Mouse (Mus musculus) midbrain, embryonic 12.5 days (tissue): ENCODE data around the gene Umps. TPM values are rescaled to one million over a fixed set of nuclear protein-coding genes. Genes with fewer than 3 reads are reported as not detected.

Experiments used
- ATAC-seq: fragments of 200-750 bp; cut with Nextera tagmentation; 2 replicates; pipeline ENCODE4 v1.8.0; 2017; ENCODE audit warnings: low read depth, moderate TSS enrichment, moderate library complexity; ENCODE audit not compliant: low FRiP score
- H3K27ac ChIP-seq: fragments of 300-500 bp; sonication (generic); replicated peaks from 2 replicates; pipeline ENCODE4 v1.5.1; 2016; ENCODE audit warnings: mild to moderate bottlenecking
- H3K27me3 ChIP-seq: fragments of 300-500 bp; sonication (generic); 2 replicates; pipeline ENCODE4 v1.6.1; 2016; ENCODE audit warnings: mild to moderate bottlenecking
- H3K36me3 ChIP-seq: fragments of 300-500 bp; sonication (generic); 2 replicates; pipeline ENCODE4 v1.6.1; 2016
- H3K4me1 ChIP-seq: fragments of 300-500 bp; sonication (generic); 2 replicates; pipeline ENCODE4 v1.6.1; 2016
- H3K4me2 ChIP-seq: fragments of 300-500 bp; sonication (generic); replicated peaks from 2 replicates; pipeline ENCODE4 v1.6.1; 2016; ENCODE audit warnings: mild to moderate bottlenecking, moderate library complexity
- H3K4me3 ChIP-seq: fragments of 300-500 bp; sonication (generic); 2 replicates; pipeline ENCODE4 v1.5.1; 2016; ENCODE audit warnings: mild to moderate bottlenecking
- H3K9ac ChIP-seq: fragments of 300-500 bp; sonication (generic); replicated peaks from 2 replicates; pipeline ENCODE4 v1.6.1; 2016; ENCODE audit warnings: mild to moderate bottlenecking, moderate library complexity
- H3K9me3 ChIP-seq: fragments of 300-500 bp; sonication (generic); 2 replicates; pipeline ENCODE4 v1.6.1; 2016; ENCODE audit warnings: mild to moderate bottlenecking
- WGBS: fragments of 180-500 bp; shearing (Covaris S2); methylation state at CpG from one replicate; pipeline ENCODE4 v1.1.7; 2016; 5-methylcytosine and 5-hydroxymethylcytosine counted together
- polyA plus RNA-seq: library from polyadenylated mRNA; unstranded; fragments of >200 nt; fragmentation: Nextera tagmentation; extraction: Ambion mirVana; gene quantifications from 2 replicates; pipeline ENCODE4 v1.2.1, GENCODE M21; 2016

Umps gene
- 46.8 and 47.0 TPM in 2 replicates for polyA plus RNA-seq

- H3K4me3 ChIP-seq: peak within 1 kb of the TSS; percentile 84
- peaks cover 15% of the 10 kb centered on the region for H3K36me3 ChIP-seq
- peak; percentile 96 for ATAC-seq
Observed at GRCm38 (mm10) chr16:33966538-33967282, at the start of gene Umps. Umps (minus strand) TSS chr16:33967038.

GRCm38 (mm10) chr16:34011991-34012845, 45.4 kb upstream of the Umps start:
- no peak for ATAC-seq
- 94% methylated on average over 20 of the region's 20 CpGs for WGBS

More at GRCm38 (mm10) chr16:33966538-33967282, at the start of gene Umps:
- H3K4me2 ChIP-seq: peak within 1 kb of the TSS; percentile 87
- 0 out of 2 replicates have a peak within 1 kb of the TSS, but pooled peaks have one; percentile 46 for H3K27ac ChIP-seq
- H3K9me3 ChIP-seq: no peaks in the 10 kb centered on the region
- H3K4me1 ChIP-seq: peaks cover 12% of the 10 kb centered on the region
- peak within 1 kb of the TSS; percentile 84 for H3K9ac ChIP-seq
- under 1% methylated on average over 44 of the region's 44 CpGs for WGBS
- H3K27me3 ChIP-seq: no peaks in the 10 kb centered on the region

GRCm38 (mm10) chr16:34009567-34009966, 42.7 kb upstream of the Umps start:
- no peak overlapping the region for H3K9ac ChIP-seq
- peaks cover 9% of the 10 kb centered on the region for H3K4me1 ChIP-seq
- H3K9me3 ChIP-seq: no peaks in the 10 kb centered on the region
- no peak overlapping the region for H3K4me3 ChIP-seq
- ATAC-seq: no peak
- H3K36me3 ChIP-seq: peaks cover 50% of the 10 kb centered on the region
- no peak overlapping the region for H3K27ac ChIP-seq
- 97% methylated on average over 2 of the region's 2 CpGs for WGBS
- no peaks in the 10 kb centered on the region for H3K27me3 ChIP-seq
- H3K4me2 ChIP-seq: no peak overlapping the region

More at GRCm38 (mm10) chr16:34011991-34012845, 45.4 kb upstream of the Umps start:
- Histone ChIP-seq H3K4me2 (no peak overlapping the region), H3K4me1 (no peaks in the 10 kb centered on the region), H3K27me3 (no peaks in the 10 kb centered on the region), H3K36me3 (peaks cover 70% of the 10 kb centered on the region), H3K27ac (no peak overlapping the region), H3K4me3 (no peak overlapping the region), H3K9me3 (no peaks in the 10 kb centered on the region), H3K9ac (no peak overlapping the region)

- H3K36me3 ChIP-seq: peaks cover 28% of the 10 kb centered on the region
- H3K27me3 ChIP-seq: no peaks in the 10 kb centered on the region
- H3K4me2 ChIP-seq: no peak overlapping the region
- H3K4me1 ChIP-seq: peaks cover 18% of the 10 kb centered on the region
- no peak for ATAC-seq
- no peaks in the 10 kb centered on the region for H3K9me3 ChIP-seq
- H3K9ac ChIP-seq: no peak overlapping the region
- WGBS: 99% methylated on average over 3 of the region's 3 CpGs
- H3K27ac ChIP-seq: no peak overlapping the region
- H3K4me3 ChIP-seq: no peak overlapping the region
Observed at GRCm38 (mm10) chr16:34005986-34006385, 39.1 kb upstream of the Umps start.

GRCm38 (mm10) chr16:34004128-34004578, 37.3 kb upstream of the Umps start:
- WGBS: 43% methylated on average over 4 of the region's 4 CpGs
- H3K27ac ChIP-seq: peak overlapping the region; percentile 75

GRCm38 (mm10) chr16:34003566-34004127, 36.8 kb upstream of the Umps start:
- H3K27ac ChIP-seq: peak overlapping the region; percentile 75

More at GRCm38 (mm10) chr16:34004128-34004578, 37.3 kb upstream of the Umps start:
- Histone ChIP-seq H3K9ac (no peak overlapping the region), H3K4me2 (no peak overlapping the region), H3K9me3 (no peaks in the 10 kb centered on the region), H3K4me3 (no peak overlapping the region), H3K4me1 (peaks cover 22% of the 10 kb centered on the region), H3K36me3 (peaks cover 9% of the 10 kb centered on the region), H3K27me3 (no peaks in the 10 kb centered on the region)
- peak; percentile 90 for ATAC-seq

GRCm38 (mm10) chr16:34000715-34001114, 33.9 kb upstream of the Umps start:
- ATAC-seq: no peak
- no peak overlapping the region for H3K9ac ChIP-seq
- H3K27me3 ChIP-seq: no peaks in the 10 kb centered on the region
- H3K4me2 ChIP-seq: no peak overlapping the region
- WGBS: 85% methylated on average over 8 of the region's 8 CpGs
- H3K9me3 ChIP-seq: no peaks in the 10 kb centered on the region
- no peaks in the 10 kb centered on the region for H3K36me3 ChIP-seq
- no peak overlapping the region for H3K4me3 ChIP-seq
- no peak overlapping the region for H3K27ac ChIP-seq
- peaks cover 22% of the 10 kb centered on the region for H3K4me1 ChIP-seq

More at GRCm38 (mm10) chr16:34003566-34004127, 36.8 kb upstream of the Umps start:
- no peaks in the 10 kb centered on the region for H3K27me3 ChIP-seq
- ATAC-seq: peak; percentile 41
- H3K9ac ChIP-seq: no peak overlapping the region
- H3K9me3 ChIP-seq: no peaks in the 10 kb centered on the region
- H3K4me2 ChIP-seq: no peak overlapping the region
- peaks cover 22% of the 10 kb centered on the region for H3K4me1 ChIP-seq
- WGBS: 62% methylated on average over 10 of the region's 10 CpGs
- peaks cover 7% of the 10 kb centered on the region; the same call in 1 of the 2 replicates for H3K36me3 ChIP-seq
- H3K4me3 ChIP-seq: no peak overlapping the region

GRCm38 (mm10) chr16:33999388-33999787, 32.5 kb upstream of the Umps start:
- H3K4me1 ChIP-seq: peaks cover 11% of the 10 kb centered on the region
- no peak overlapping the region for H3K4me2 ChIP-seq
- no peak overlapping the region for H3K9ac ChIP-seq
- no peaks in the 10 kb centered on the region for H3K9me3 ChIP-seq
- no peak overlapping the region for H3K27ac ChIP-seq
- no peak for ATAC-seq
- no peaks in the 10 kb centered on the region for H3K36me3 ChIP-seq
- no peaks in the 10 kb centered on the region for H3K27me3 ChIP-seq
- H3K4me3 ChIP-seq: no peak overlapping the region
- WGBS: 33% methylated on average over 3 of the region's 3 CpGs

- H3K9ac ChIP-seq: no peak overlapping the region
- H3K4me1 ChIP-seq: peaks cover 4% of the 10 kb centered on the region; the same call in 1 of the 2 replicates
- no peak for ATAC-seq
- H3K9me3 ChIP-seq: no peaks in the 10 kb centered on the region
- H3K36me3 ChIP-seq: no peaks in the 10 kb centered on the region
- H3K27ac ChIP-seq: no peak overlapping the region
- no peak overlapping the region for H3K4me3 ChIP-seq
- H3K27me3 ChIP-seq: no peaks in the 10 kb centered on the region
- no peak overlapping the region for H3K4me2 ChIP-seq
- 86% methylated on average over 6 of the region's 6 CpGs for WGBS
Observed at GRCm38 (mm10) chr16:33998011-33998410, 31.2 kb upstream of the Umps start.

GRCm38 (mm10) chr16:33996030-33996429, 29.2 kb upstream of the Umps start:
- H3K27ac ChIP-seq: no peak overlapping the region
- no peak overlapping the region for H3K9ac ChIP-seq
- no peak overlapping the region for H3K4me2 ChIP-seq
- no peaks in the 10 kb centered on the region for H3K9me3 ChIP-seq
- no peaks in the 10 kb centered on the region for H3K27me3 ChIP-seq
- 9% methylated on average over 5 of the region's 5 CpGs for WGBS
- H3K36me3 ChIP-seq: no peaks in the 10 kb centered on the region
- no peak overlapping the region for H3K4me3 ChIP-seq
- no peak for ATAC-seq
- peaks cover 10% of the 10 kb centered on the region; the same call in 1 of the 2 replicates for H3K4me1 ChIP-seq

- Histone ChIP-seq H3K27ac (no peak overlapping the region), H3K4me1 (peaks cover 10% of the 10 kb centered on the region; the same call in 1 of the 2 replicates), H3K27me3 (no peaks in the 10 kb centered on the region), H3K9me3 (no peaks in the 10 kb centered on the region), H3K4me3 (no peak overlapping the region), H3K9ac (no peak overlapping the region), H3K4me2 (no peak overlapping the region), H3K36me3 (no peaks in the 10 kb centered on the region)
- ATAC-seq: no peak
- WGBS: 87% methylated on average over 3 of the region's 3 CpGs
Observed at GRCm38 (mm10) chr16:33995496-33995895, 28.7 kb upstream of the Umps start.
